In genomic region chrX:9672040-9672439, GRCm38 (mm10) we compare ENCODE assay signal across 30 mouse cellular contexts. TPM values are rescaled to one million over a fixed set of nuclear protein-coding genes. Genes with fewer than 3 reads are reported as not detected.
DNase-seq lines count a peak whose midpoint lies in the region; ATAC-seq and TF ChIP-seq lines count a peak whose summit lies in the region.
"Had no signal": no experiment of that assay in that cellular context is flagged by ENCODE, and none has a peak within 500 bp of the region (broad histone marks: within the 10 kb centered on the region; RNA-seq: fewer than 3 reads in every experiment).

No protein-coding gene starts in this region.

- WGBS in lung, embryonic 16.5 days: 39% methylated on average over 1 of the region's 1 CpGs
- WGBS in spleen, adult 2 months: 66% methylated on average over 1 of the region's 1 CpGs
- WGBS in bone marrow, adult 2 months: 69% methylated on average over 1 of the region's 1 CpGs

- DNase-seq in kidney, postnatal 10 days: peak; percentile 9
- no peak for DNase-seq in kidney, postnatal 14 days
- DNase-seq in lung, postnatal 14 days: no peak
- DNase-seq in spleen, adult 2 months (ENCODE audit: low read depth in 1 of 2, low spot score in 2 of 2): no peak
- DNase-seq in spleen, postnatal 36 days (ENCODE audit: low spot score in 2 of 2): no peak
- no peak for DNase-seq in cerebellum, adult 9-10 months
- DNase-seq: adrenal gland, postnatal 10 days; adrenal gland, postnatal 36 days; cerebellum, adult 11 months; cerebellum, adult 2 months; cerebellum, postnatal 10 days; cerebellum, postnatal 36 days; gastrocnemius, postnatal 25 days; heart, adult 18-20 months; heart, postnatal 10 days; heart, postnatal 36 days had no signal

- no peak for TF ChIP-seq POLR2A in spleen, adult 2 months (IDR thresholded peaks at IDR 0.05; ENCODE audit: low read depth, low read length)
- no peak for TF ChIP-seq POLR2A in bone marrow, adult 2 months (IDR thresholded peaks at IDR 0.05; ENCODE audit: borderline replicate concordance, control insufficient read depth, low read depth, low read length)

- no peaks in the 10 kb centered on the region for H3K27me3 ChIP-seq in lung, embryonic 16.5 days (ENCODE audit: control insufficient read depth, insufficient read depth, low read depth, low read length)
- H3K27me3 ChIP-seq in spleen, adult 2 months (ENCODE audit: control insufficient read depth, insufficient read depth, low read length): no peaks in the 10 kb centered on the region
- H3K27me3 ChIP-seq: CH12.LX; embryonic facial prominence, embryonic 12.5 days; embryonic facial prominence, embryonic 15.5 days; forebrain, embryonic 12.5 days; forebrain, embryonic 15.5 days; heart, embryonic 12.5 days; heart, embryonic 15.5 days; hindbrain, embryonic 13.5 days had no signal

- H3K9me3 ChIP-seq in lung, embryonic 16.5 days (ENCODE audit: control insufficient read depth, low read length): no peaks in the 10 kb centered on the region
- H3K9me3 ChIP-seq: embryonic facial prominence, embryonic 12.5 days; embryonic facial prominence, embryonic 15.5 days; forebrain, embryonic 12.5 days; forebrain, embryonic 15.5 days; G1E; heart, embryonic 12.5 days; heart, embryonic 15.5 days; hindbrain, embryonic 10.5 days had no signal

- ATAC-seq in lung, embryonic 16.5 days (ENCODE audit: low read depth): peak; percentile 49; the same call in 1 of the 2 replicates
- ATAC-seq: forebrain, embryonic 15.5 days; hindbrain, embryonic 16.5 days; Patski had no signal

- H3K4me2 ChIP-seq in lung, embryonic 16.5 days (ENCODE audit: low read depth, low read length): no peak overlapping the region
- H3K4me2 ChIP-seq: embryonic facial prominence, embryonic 12.5 days; embryonic facial prominence, embryonic 15.5 days; forebrain, embryonic 12.5 days; forebrain, embryonic 15.5 days; heart, embryonic 12.5 days; heart, embryonic 15.5 days; hindbrain, embryonic 13.5 days had no signal

- H3K4me3 ChIP-seq in lung, embryonic 16.5 days (ENCODE audit: low read length): no peak overlapping the region
- no peak overlapping the region for H3K4me3 ChIP-seq in spleen, adult 2 months (ENCODE audit: extremely low read depth, insufficient read depth, insufficient read length)
- H3K4me3 ChIP-seq in bone marrow, adult 2 months (replicated peaks; ENCODE audit: control insufficient read depth, low read depth, low read length): no peak overlapping the region
- H3K4me3 ChIP-seq: embryonic facial prominence, embryonic 12.5 days; embryonic facial prominence, embryonic 15.5 days; forebrain, embryonic 12.5 days; forebrain, embryonic 15.5 days; heart, embryonic 12.5 days; heart, embryonic 15.5 days; hindbrain, embryonic 10.5 days; hindbrain, embryonic 13.5 days had no signal

- no peak overlapping the region for H3K27ac ChIP-seq in lung, embryonic 16.5 days (ENCODE audit: low read length)
- H3K27ac ChIP-seq in spleen, adult 2 months (ENCODE audit: insufficient read depth, low read length): peak overlapping the region; percentile 58; the same call in 1 of the 2 replicates
- H3K27ac ChIP-seq in bone marrow, adult 2 months (ENCODE audit: control insufficient read depth, insufficient read depth, low read depth, low read length, poor library complexity): peak overlapping the region; percentile 43; the same call in 1 of the 2 replicates
- H3K27ac ChIP-seq: embryonic facial prominence, embryonic 12.5 days; embryonic facial prominence, embryonic 15.5 days; forebrain, embryonic 12.5 days; forebrain, embryonic 15.5 days; heart, embryonic 15.5 days; hindbrain, embryonic 10.5 days; hindbrain, embryonic 13.5 days had no signal

- no peaks in the 10 kb centered on the region for H3K4me1 ChIP-seq in lung, embryonic 16.5 days (replicated peaks; ENCODE audit: control insufficient read depth, insufficient read depth, low read length)
- no peaks in the 10 kb centered on the region; the same call in 1 of the 2 replicates for H3K4me1 ChIP-seq in spleen, adult 2 months (ENCODE audit: control insufficient read depth, insufficient read depth, insufficient read length)
- H3K4me1 ChIP-seq in bone marrow, adult 2 months (ENCODE audit: control insufficient read depth, insufficient read depth, low read length): no peaks in the 10 kb centered on the region
- H3K4me1 ChIP-seq: embryonic facial prominence, embryonic 12.5 days; embryonic facial prominence, embryonic 15.5 days; forebrain, embryonic 12.5 days; forebrain, embryonic 15.5 days; heart, embryonic 12.5 days; heart, embryonic 15.5 days; hindbrain, embryonic 10.5 days; hindbrain, embryonic 13.5 days had no signal

- no peak overlapping the region for H3K9ac ChIP-seq in lung, embryonic 16.5 days (ENCODE audit: low read length)
- H3K9ac ChIP-seq: embryonic facial prominence, embryonic 12.5 days; embryonic facial prominence, embryonic 15.5 days; forebrain, embryonic 12.5 days; forebrain, embryonic 15.5 days; heart, embryonic 12.5 days; heart, embryonic 15.5 days; hindbrain, embryonic 13.5 days had no signal

- no peaks in the 10 kb centered on the region for H3K36me3 ChIP-seq in lung, embryonic 16.5 days (ENCODE audit: control insufficient read depth, insufficient read depth, low read length)
- no peaks in the 10 kb centered on the region for H3K36me3 ChIP-seq in spleen, adult 2 months (ENCODE audit: control insufficient read depth, insufficient read depth, low read length)
- H3K36me3 ChIP-seq: embryonic facial prominence, embryonic 12.5 days; embryonic facial prominence, embryonic 15.5 days; forebrain, embryonic 12.5 days; forebrain, embryonic 15.5 days; G1E; heart, embryonic 12.5 days; heart, embryonic 15.5 days; hindbrain, embryonic 10.5 days; hindbrain, embryonic 13.5 days had no signal

- TF ChIP-seq CTCF in spleen, adult 2 months (IDR thresholded peaks at IDR 0.05; ENCODE audit: extremely low read depth, insufficient read depth, insufficient read length, insufficient replicate concordance): no peak
- TF ChIP-seq CTCF in bone marrow, adult 2 months (IDR thresholded peaks at IDR 0.05; ENCODE audit: control insufficient read depth, insufficient read depth, low read length): no peak

RNA-seq across cellular contexts. Expression of gene Dynlt3, which starts 9.2 kb away (rescaled TPM):
- 75.4 and 77.1 TPM in 2 replicates for polyA plus RNA-seq in lung, embryonic 16.5 days (2015; fragmentation: Nextera tagmentation; extraction: Ambion mirVana)
- 3.1 and 3.8 TPM in 2 replicates for polyA plus RNA-seq in spleen, adult 2 months (2012; rRNA removed)
- polyA plus RNA-seq in bone marrow, adult 2 months (2011; ENCODE audit: insufficient read depth, insufficient read length, low replicate concordance, missing spikeins): 17.4 and 28.2 TPM in 2 replicates
